Mouse (Mus musculus): ENCODE results near the gene Slpi.
"Not testable (repeated sequence)": the region's sequence is repeated elsewhere in the genome, so short reads cannot be mapped to it uniquely, and the experiment has no call there.

The Slpi gene

GRCm38 (mm10) chr2:164377478-164378426, 11.1 kb downstream of the Slpi start:
- DNase-seq (ENCODE audit: low read depth, low spot score): no peak

DNA sequence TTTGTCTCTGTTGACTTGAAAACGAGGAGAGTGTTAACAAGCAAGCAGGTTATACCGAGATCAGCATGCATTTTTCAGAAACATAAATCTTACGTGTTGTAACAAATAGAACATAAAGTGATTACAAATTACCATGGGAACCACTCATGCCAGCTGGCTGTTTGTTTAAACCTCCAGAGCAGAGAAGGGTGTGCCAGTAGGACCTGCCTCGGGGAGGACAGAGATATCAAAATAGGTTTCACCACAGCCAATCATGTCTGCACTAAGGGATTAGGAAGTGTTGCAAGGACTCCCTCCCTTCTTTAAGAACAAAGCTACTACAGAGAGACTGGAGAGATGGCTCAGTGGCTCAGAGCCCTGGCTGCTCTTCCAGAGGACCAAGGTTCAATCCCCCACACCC, 15.7 kb downstream of the Slpi start:
- DNase-seq (ENCODE audit: low read depth, low spot score): no peak

GRCm38 (mm10) chr2:164372408-164373053, 16.4 kb downstream of the Slpi start:
- DNase-seq (ENCODE audit: low read depth, low spot score): no peak

- DNase-seq (ENCODE audit: low read depth, low spot score): no peak
Measured at GRCm38 (mm10) chr2:164371371-164371770, 17.5 kb downstream of the Slpi start.

- DNase-seq (ENCODE audit: low read depth, low spot score): no peak
Measured at GRCm38 (mm10) chr2:164368620-164369105, 20.2 kb downstream of the Slpi start.

- no peak for DNase-seq (ENCODE audit: low read depth, low spot score)
Measured at GRCm38 (mm10) chr2:164366947-164367346, 21.9 kb downstream of the Slpi start.

- no peak for DNase-seq (ENCODE audit: low read depth, low spot score)
Measured at GRCm38 (mm10) chr2:164360974-164361657, 27.8 kb downstream of the Slpi start.

DNA sequence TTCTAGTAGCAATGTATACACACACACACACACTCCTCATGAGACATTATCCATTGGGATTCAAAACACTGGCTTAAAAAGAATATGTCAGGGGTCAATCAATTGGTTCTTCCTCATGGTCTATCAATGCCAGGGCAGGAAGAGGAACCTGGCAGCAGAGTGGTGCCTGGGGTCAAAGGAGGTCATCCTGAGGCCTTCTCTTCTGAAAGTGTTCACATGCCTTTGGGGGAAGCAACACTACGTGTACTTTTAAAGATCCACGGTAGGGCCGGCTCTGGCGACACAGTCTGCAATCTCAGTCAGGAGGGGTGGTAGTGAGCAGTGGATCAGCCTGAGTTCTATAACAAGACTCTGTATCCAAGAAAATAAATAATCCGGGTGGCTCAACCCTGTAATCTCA, 29.2 kb downstream of the Slpi start:
- DNase-seq (ENCODE audit: low read depth, low spot score): no peak

- no peak for DNase-seq (ENCODE audit: low read depth, low spot score)
Measured at GRCm38 (mm10) chr2:164359031-164359430, 29.9 kb downstream of the Slpi start.

DNA sequence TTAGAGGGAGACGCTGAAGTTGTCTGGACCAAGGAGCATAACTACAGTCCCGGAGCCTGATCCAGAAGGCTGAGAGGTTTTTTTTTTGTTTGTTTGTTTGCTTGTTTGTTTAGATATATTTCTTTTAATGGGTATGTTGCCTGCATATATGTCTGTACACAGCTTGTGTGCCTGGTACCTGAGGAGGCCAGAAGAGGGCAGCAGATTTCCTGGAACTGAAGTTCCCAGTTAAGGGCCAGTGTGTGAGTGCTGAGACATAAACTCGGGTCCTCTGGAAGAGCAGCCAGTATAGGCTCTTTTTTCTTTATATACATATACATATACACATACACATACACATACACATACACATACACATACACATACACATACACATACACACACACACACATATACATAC, 30.5 kb downstream of the Slpi start:
- DNase-seq (ENCODE audit: low read depth, low spot score): no peak

- DNase-seq (ENCODE audit: low read depth, low spot score): no peak
Measured at GRCm38 (mm10) chr2:164356177-164356967, 32.5 kb downstream of the Slpi start.

DNA sequence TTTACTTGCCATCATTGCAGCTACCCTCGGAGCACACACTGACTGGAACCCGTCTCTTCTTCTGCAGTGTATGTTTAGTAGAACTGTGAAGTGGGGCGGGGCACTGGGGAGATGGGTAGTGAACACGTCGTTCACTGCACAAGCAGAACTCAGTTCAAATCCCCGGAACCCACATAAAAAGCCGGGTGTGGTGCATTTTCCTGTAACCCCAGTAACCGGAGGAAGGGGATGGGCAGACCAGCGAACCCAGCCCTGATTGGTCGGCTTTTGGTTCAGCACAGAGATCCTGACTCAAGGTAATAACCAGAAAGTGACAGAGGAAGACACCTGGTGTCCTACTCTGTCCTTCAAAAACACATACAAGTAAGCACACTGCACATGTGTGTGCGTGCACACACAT, 35.5 kb downstream of the Slpi start:
- no peak for DNase-seq (ENCODE audit: low read depth, low spot score)

- DNase-seq (ENCODE audit: low read depth, low spot score): no peak
Measured at GRCm38 (mm10) chr2:164352697-164353096, 36.2 kb downstream of the Slpi start.

- peak; percentile 33 for DNase-seq (ENCODE audit: low read depth, low spot score)
Measured at GRCm38 (mm10) chr2:164348980-164349379, 39.9 kb downstream of the Slpi start.

DNA sequence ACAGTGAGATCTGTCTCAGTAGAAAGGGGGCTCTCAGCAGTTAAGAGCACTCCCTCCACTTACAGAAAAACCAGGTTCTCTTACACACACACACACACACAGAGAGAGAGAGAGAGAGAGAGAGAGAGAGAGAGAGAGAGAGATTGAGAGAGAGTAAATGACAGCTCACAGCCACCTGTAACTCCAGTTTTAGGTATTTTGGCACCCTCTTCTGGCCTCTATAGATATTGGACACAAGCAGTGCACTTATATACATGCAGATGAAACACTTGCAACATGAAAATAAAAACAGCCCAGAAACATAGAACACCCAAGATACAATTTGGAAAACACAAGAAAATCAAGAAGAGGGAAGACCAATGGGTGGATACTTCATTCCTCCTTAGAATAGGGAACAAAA, 41.2 kb downstream of the Slpi start:
- DNase-seq (ENCODE audit: low read depth, low spot score): not testable (repeated sequence)

- not testable (repeated sequence) for DNase-seq (ENCODE audit: low read depth, low spot score)
Measured at GRCm38 (mm10) chr2:164343732-164344131, 45.2 kb downstream of the Slpi start.

GRCm38 (mm10) chr2:164332440-164332839, 56.5 kb downstream of the Slpi start, which contains the start of gene Svs5:
TSS of gene Svs5 (plus strand) at chr2:164332740.
- DNase-seq (ENCODE audit: low read depth, low spot score): not testable (repeated sequence)

DNA sequence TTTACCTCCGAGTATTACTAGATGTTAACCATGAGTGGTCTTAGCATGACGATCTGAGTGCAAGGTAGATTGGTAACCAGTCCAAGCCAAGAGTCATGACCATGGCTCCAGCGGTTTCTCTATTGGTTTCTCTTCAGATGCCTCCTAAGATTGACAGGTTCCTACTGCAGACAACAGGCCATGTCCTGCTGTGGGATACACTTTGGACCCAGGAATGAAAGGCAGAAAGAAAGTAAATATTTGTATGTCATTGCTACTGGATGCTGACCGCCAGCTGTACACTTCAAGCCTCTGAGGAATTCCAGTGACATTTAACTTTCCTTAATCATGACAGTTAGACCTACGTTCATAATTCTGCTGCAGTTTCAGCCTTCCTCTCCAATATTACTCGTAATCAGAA, 67.9 kb downstream of the Slpi start:
- DNase-seq (ENCODE audit: low read depth, low spot score): no peak

DNA sequence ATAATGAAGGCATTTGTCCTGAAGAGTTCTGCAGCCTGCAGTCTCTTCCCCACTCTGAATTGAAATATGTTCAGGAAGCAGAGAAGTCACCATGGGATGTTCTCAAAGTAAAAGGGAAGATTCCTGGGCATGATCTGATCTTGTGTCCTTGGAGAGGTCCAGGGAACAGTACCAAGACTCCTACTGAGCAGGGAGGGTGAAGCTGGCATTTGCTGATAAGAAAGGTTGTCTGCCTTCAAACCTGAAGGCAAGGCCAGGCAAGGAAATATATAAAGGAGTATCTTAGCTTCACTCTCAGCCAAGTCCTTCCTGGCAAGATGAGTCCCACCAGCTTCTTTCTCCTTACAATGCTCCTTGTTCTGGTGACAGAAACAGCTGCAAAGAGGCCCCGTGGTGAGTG, 72.4 kb downstream of the Slpi start, which contains the start of gene Svs6:
Gene Svs6, plus strand, starts transcription at position 301 of the 400 bp plus-strand sequence.
- not testable (repeated sequence) for DNase-seq (ENCODE audit: low read depth, low spot score)

GRCm38 (mm10) chr2:164315460-164315859, 73.4 kb downstream of the Slpi start:
- DNase-seq (ENCODE audit: low read depth, low spot score): not testable (repeated sequence)

GRCm38 (mm10) chr2:164312599-164312998, 76.3 kb downstream of the Slpi start:
- DNase-seq (ENCODE audit: low read depth, low spot score): no peak
